Mouse (Mus musculus): ENCODE results near the gene Ripor1.
A peak's percentile ranks its signal among the peaks of the same experiment; 100 is the strongest.

GRCm38 (mm10) chr8:105604804-105605381, at the start of gene Ripor1:
- peak; percentile 36 to 73; a peak in 3 of 4 replicates for TF ChIP-seq CTCF (conservative IDR thresholded peaks at IDR 0.05 in 1 of 2, IDR thresholded peaks at IDR 0.05 in 1 of 2; ENCODE audit: low read depth in 2 of 2, low read length in 2 of 2)
- no peak for TF ChIP-seq ZKSCAN1 (IDR thresholded peaks at IDR 0.05; ENCODE audit: borderline replicate concordance, low read depth, low read length)
- peak; percentile 91 for TF ChIP-seq MAZ (IDR thresholded peaks at IDR 0.05; ENCODE audit: low read depth, low read length)
- TF ChIP-seq JUND (conservative IDR thresholded peaks at IDR 0.05; ENCODE audit: low read depth, low read length) = no peak
- TF ChIP-seq MAX (IDR thresholded peaks at IDR 0.05; ENCODE audit: low read length) = no peak
- peak; percentile 54 for TF ChIP-seq POLR2A (IDR thresholded peaks at IDR 0.05; ENCODE audit: low read depth, low read length)

All from CH12.LX (cell line).